In the genomic region with DNA sequence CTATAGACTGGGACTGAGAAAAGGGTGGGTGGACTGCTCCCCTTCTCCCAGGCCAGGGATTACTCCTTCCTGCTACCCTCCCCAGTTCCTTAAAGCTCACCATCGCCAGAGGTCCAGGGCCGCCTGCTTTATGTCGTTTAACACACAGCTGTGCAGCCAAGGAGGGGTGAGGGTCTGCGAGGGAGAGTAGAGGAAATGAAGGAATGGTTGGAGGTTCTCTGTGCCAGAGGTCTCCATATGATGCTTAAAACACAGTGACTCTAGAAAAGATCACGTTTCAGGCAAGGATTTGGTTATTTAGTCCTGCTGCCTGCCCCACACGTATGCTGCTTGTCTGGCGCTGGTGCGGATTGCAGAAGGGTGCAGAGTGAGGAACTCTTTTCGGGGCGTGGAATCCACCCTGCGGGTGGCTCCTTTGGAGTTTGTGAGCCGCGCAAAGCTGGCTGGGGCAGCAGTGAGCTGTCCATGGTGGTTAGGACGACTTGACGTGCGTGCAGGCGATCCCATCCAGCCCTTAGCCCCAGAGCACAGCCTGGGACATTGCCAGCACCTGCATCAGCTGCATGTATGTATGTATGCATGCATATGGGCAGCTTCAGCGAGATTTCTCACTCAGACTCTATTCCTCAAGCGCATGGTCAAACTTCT, we compare ENCODE assay signal across 8 mouse cellular contexts. TPM values are rescaled to one million over a fixed set of nuclear protein-coding genes. Genes with fewer than 3 reads are reported as not detected.
DNase-seq lines count a peak whose midpoint lies in the region; ATAC-seq and TF ChIP-seq lines count a peak whose summit lies in the region.

No protein-coding gene starts in this region.

- no peak overlapping the region for H3K9ac ChIP-seq in heart, embryonic 16.5 days (ENCODE audit: low read length)
- H3K9ac ChIP-seq in embryonic facial prominence, embryonic 12.5 days, result no peak overlapping the region

- DNase-seq in heart, adult 18-20 months, result no peak
- DNase-seq in Patski (ENCODE audit: low read depth, low spot score), result no peak
- DNase-seq in lung, postnatal 4 days, result peak; percentile 45 to 61
- DNase-seq in testis, postnatal 14 days (ENCODE audit: low spot score), result peak; percentile 26
- no peak for DNase-seq in left cerebral cortex, postnatal 36 days (ENCODE audit: low spot score in 2 of 2)
- DNase-seq in layer of hippocampus, adult 8-10 months (ENCODE audit: low spot score in 2 of 2), result no peak

- intact Hi-C loops in left cerebral cortex, postnatal 36 days (cut with DNase I), result loop anchor here (10.0 kb wide), 1 partner anchor 547 kb away; no protein-coding TSS in a partner anchor

- no peaks in the 10 kb centered on the region for H3K36me3 ChIP-seq in heart, embryonic 16.5 days (ENCODE audit: control insufficient read depth, insufficient read depth)
- H3K36me3 ChIP-seq in embryonic facial prominence, embryonic 12.5 days, result no peaks in the 10 kb centered on the region

- POLR2A ChIA-PET in Patski (lab: Charles Lee), result no interaction called here

- H3K4me3 ChIP-seq in heart, embryonic 16.5 days (ENCODE audit: low read length), result no peak overlapping the region
- no peak overlapping the region for H3K4me3 ChIP-seq in embryonic facial prominence, embryonic 12.5 days

- CTCF ChIA-PET in Patski (lab: Charles Lee), result interaction anchor here (0.8 to 1.5 kb wide), 3 partner anchors 12 to 156 kb away, joined by 3 read pairs; no protein-coding TSS in a partner anchor

- TF ChIP-seq CTCF in Patski (IDR thresholded peaks at IDR 0.05), result no peak

- 3% methylated on average over 19 of the region's 19 CpGs for WGBS in heart, embryonic 16.5 days
- 2% methylated on average over 19 of the region's 19 CpGs for WGBS in embryonic facial prominence, embryonic 12.5 days

- 0 out of 2 replicates have a peak, but pooled peaks have one; percentile 42 for ATAC-seq in heart, embryonic 16.5 days (replicated peaks; ENCODE audit: extremely low read depth, insufficient read depth, low FRiP score)
- peak; percentile 90 for ATAC-seq in Patski
- 0 out of 2 replicates have a peak, but pooled peaks have one; percentile 37 for ATAC-seq in embryonic facial prominence, embryonic 12.5 days (ENCODE audit: insufficient number of reproducible peaks, insufficient read depth, low FRiP score, low TSS enrichment)

- H3K9me3 ChIP-seq in heart, embryonic 16.5 days (replicated peaks; ENCODE audit: control insufficient read depth, low read length), result no peaks in the 10 kb centered on the region
- no peaks in the 10 kb centered on the region for H3K9me3 ChIP-seq in embryonic facial prominence, embryonic 12.5 days

- H3K4me1 ChIP-seq in heart, embryonic 16.5 days (ENCODE audit: control insufficient read depth, insufficient read depth, low read length), result peaks cover 8% of the 10 kb centered on the region
- H3K4me1 ChIP-seq in embryonic facial prominence, embryonic 12.5 days, result peaks cover 13% of the 10 kb centered on the region

- no peak overlapping the region for H3K27ac ChIP-seq in heart, embryonic 16.5 days (ENCODE audit: low read length)
- H3K27ac ChIP-seq in embryonic facial prominence, embryonic 12.5 days, result no peak overlapping the region

- no peak overlapping the region for H3K4me2 ChIP-seq in heart, embryonic 16.5 days (ENCODE audit: low read depth, low read length)
- H3K4me2 ChIP-seq in embryonic facial prominence, embryonic 12.5 days (replicated peaks), result peak overlapping the region; percentile 27

- in situ Hi-C loops in Patski (cut with MboI; ENCODE audit: low pct_unique_long_range_greater_than_20kb), result loop anchor here (5.0 kb wide), 1 partner anchor 204 kb away; no protein-coding TSS in a partner anchor

- H3K27me3 ChIP-seq in heart, embryonic 16.5 days (ENCODE audit: control insufficient read depth, insufficient read depth, low read length), result peaks cover 36% of the 10 kb centered on the region
- H3K27me3 ChIP-seq in Patski, result peaks cover 17% of the 10 kb centered on the region
- peaks cover 40% of the 10 kb centered on the region for H3K27me3 ChIP-seq in embryonic facial prominence, embryonic 12.5 days

RNA-seq across cellular contexts. Expression of a gene that starts 4.3 kb away (rescaled TPM):
- polyA plus RNA-seq in heart, embryonic 16.5 days (2015; fragmentation: Nextera tagmentation; extraction: Ambion mirVana), result 2.0 and 2.4 TPM in 2 replicates
- 1 to 10 TPM in 1 of 2 experiments, under 1 TPM in 1; 0.74 to 1.3 TPM for total RNA-seq in heart, adult 18-20 months (2021)
- 0.08 TPM for polyA plus RNA-seq in Patski (2021)
- polyA plus RNA-seq in embryonic facial prominence, embryonic 12.5 days (2016; fragmentation: Nextera tagmentation; extraction: Ambion mirVana), result 11.9 TPM in 2 replicates
- 1 to 10 TPM; 4.9 TPM for total RNA-seq in left cerebral cortex, postnatal 36 days (2021)
- 1 to 10 TPM; 1.1 to 2.7 (median 1.8) TPM for total RNA-seq in layer of hippocampus, adult 8-10 months (2022)

Comparison
In these comparisons a context has a peak if more than half of its experiments do, and no peak if none do; other contexts are left out.
1. ATAC-seq: peak in every context shown above with its lines; median percentile 90 in Patski; 42 in heart, embryonic 16.5 days; 37 in embryonic facial prominence, embryonic 12.5 days.
2. DNase-seq: peak in lung, postnatal 4 days (2 of 2) and testis, postnatal 14 days (single experiment); none in heart, adult 18-20 months (0 of 2), Patski (single experiment), left cerebral cortex, postnatal 36 days (0 of 2) and layer of hippocampus, adult 8-10 months (0 of 2).